Mouse (Mus musculus): Measurements from ENCODE around the gene Gjb2.
A peak's percentile ranks its signal among the peaks of the same experiment; 100 is the strongest.

Gene Gjb2

GRCm38 (mm10) chr14:57060052-57060451, 44.5 kb downstream of the Gjb2 start:
- peak; percentile 51 for DNase-seq

- no peak for DNase-seq
Measured at GRCm38 (mm10) chr14:57057563-57058321, 46.8 kb downstream of the Gjb2 start, which contains the start of gene Gja3. Gja3 (minus strand) TSS chr14:57058100.

GRCm38 (mm10) chr14:57057204-57057562, 47.3 kb downstream of the Gjb2 start:
- no peak for DNase-seq

GRCm38 (mm10) chr14:57052713-57053112, 51.8 kb downstream of the Gjb2 start:
- DNase-seq, result no peak

Data from kidney, adult 11 months (tissue).